Mouse (Mus musculus) MEL (cell line): ENCODE data around the gene Pdcd4.
A peak's percentile ranks its signal among the peaks of the same experiment; 100 is the strongest.

Experiments used
- CTCF ChIP-seq, 3 experiments: IDR thresholded peaks in 2 of 3; conservative IDR thresholded peaks in 1 of 3; 2 replicates each; pipeline ENCODE4 v1.5.1; 2011 to 2012; ENCODE audit warnings: low read length in 3 of 3, low read depth in 2 of 3, mild to moderate bottlenecking in 2 of 3, improper control_type of control experiment in 1 of 3, inconsistent platforms in 1 of 3, mixed read lengths in 1 of 3, moderate library complexity in 1 of 3; ENCODE audit not compliant: control insufficient read depth in 1 of 3, insufficient read depth in 1 of 3, poor library complexity in 1 of 3, severe bottlenecking in 1 of 3
- EP300 ChIP-seq, 2 experiments: IDR thresholded peaks; 2 replicates each; pipeline ENCODE4 v1.6.1; 2011; ENCODE audit warnings: improper control_type of control experiment in 2 of 2, low read length in 2 of 2, low read depth in 1 of 2, mild to moderate bottlenecking in 1 of 2
- JUND ChIP-seq: IDR thresholded peaks from 2 replicates; pipeline ENCODE4 v1.6.1; 2011; ENCODE audit warnings: low read depth, mild to moderate bottlenecking, improper control_type of control experiment, low read length
- MAFK ChIP-seq: IDR thresholded peaks from 2 replicates; pipeline ENCODE4 v1.6.1; 2011; ENCODE audit warnings: low read depth, mild to moderate bottlenecking, low read length, improper control_type of control experiment, borderline replicate concordance
- NELFE ChIP-seq: IDR thresholded peaks from 2 replicates; pipeline ENCODE4 v1.6.1; 2011; ENCODE audit warnings: low read depth, low read length, improper control_type of control experiment
- POLR2A ChIP-seq, 2 experiments: IDR thresholded peaks; 2 replicates each; pipeline ENCODE4 v1.6.1; 2011 to 2012; ENCODE audit warnings: low read length in 2 of 2, mild to moderate bottlenecking in 2 of 2, control low read depth in 1 of 2, improper control_type of control experiment in 1 of 2, low read depth in 1 of 2, moderate library complexity in 1 of 2; ENCODE audit not compliant: control insufficient read depth in 1 of 2, insufficient read depth in 1 of 2, poor library complexity in 1 of 2
- SMC3 ChIP-seq: IDR thresholded peaks from 2 replicates; pipeline ENCODE4 v1.6.1; 2011; ENCODE audit warnings: low read depth, low read length, improper control_type of control experiment
- TAL1 ChIP-seq: IDR thresholded peaks from 2 replicates; pipeline ENCODE4 v1.6.1; 2012; ENCODE audit warnings: mild to moderate bottlenecking, inconsistent platforms, low read length, moderate library complexity, mixed read lengths
- USF1 ChIP-seq: IDR thresholded peaks from 2 replicates; pipeline ENCODE4 v1.6.1; 2014; ENCODE audit warnings: low read depth, mild to moderate bottlenecking, inconsistent platforms, low read length, improper control_type of control experiment, moderate library complexity
- ZMIZ1 ChIP-seq: IDR thresholded peaks from 2 replicates; pipeline ENCODE4 v1.6.1; 2012; ENCODE audit warnings: low read depth, mild to moderate bottlenecking, inconsistent platforms, low read length, improper control_type of control experiment, moderate library complexity

DNA sequence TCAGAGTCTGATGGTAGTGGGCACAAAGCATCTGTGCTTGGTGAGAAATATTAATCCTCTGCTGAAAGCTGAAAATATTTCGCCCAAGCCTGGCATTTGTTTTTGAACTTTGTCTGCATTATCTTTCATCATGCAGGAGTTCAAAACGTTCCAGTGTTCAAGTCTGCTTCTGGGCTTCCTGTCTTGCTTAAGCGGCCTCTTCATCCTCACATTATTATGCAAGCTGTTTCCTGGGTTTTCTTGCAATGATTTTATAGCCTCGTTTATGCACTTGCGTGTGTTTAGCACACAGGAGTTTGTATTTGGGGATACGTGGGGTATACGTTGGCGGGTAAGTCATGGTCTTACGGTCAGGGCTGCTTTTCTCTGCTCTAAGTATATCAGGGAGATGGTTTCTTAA, 3.7 kb upstream of the Pdcd4 start:
- TF ChIP-seq NELFE, result no peak
- no peak for TF ChIP-seq CTCF (IDR thresholded peaks at IDR 0.05 in 2 of 3, conservative IDR thresholded peaks at IDR 0.05 in 1 of 3; ENCODE audit: control insufficient read depth in 1 of 3, insufficient read depth in 1 of 3, low read depth in 2 of 3, low read length in 3 of 3, poor library complexity in 1 of 3, severe bottlenecking in 1 of 3)
- TF ChIP-seq SMC3, result no peak
- TF ChIP-seq POLR2A (IDR thresholded peaks at IDR 0.05; ENCODE audit: control insufficient read depth in 1 of 2, insufficient read depth in 1 of 2, low read depth in 1 of 2, low read length in 2 of 2, poor library complexity in 1 of 2), result no peak
- TF ChIP-seq JUND, result peak; percentile 17; the same call in 1 of the 2 replicates
- no peak for TF ChIP-seq MAFK
- no peak for TF ChIP-seq ZMIZ1
- no peak for TF ChIP-seq USF1
- TF ChIP-seq EP300 (IDR thresholded peaks at IDR 0.05; ENCODE audit: low read depth in 1 of 2, low read length in 2 of 2), result peak in 1 of 2 experiments; percentile 9; a peak in 2 of 4 replicates
- no peak for TF ChIP-seq TAL1
